Mouse (Mus musculus) embryonic facial prominence, embryonic 11.5 days (tissue): ENCODE results near the gene Mlx. TPM values are rescaled to one million over a fixed set of nuclear protein-coding genes. Genes with fewer than 3 reads are reported as not detected.

Experiments used
- ATAC-seq: fragments of 200-750 bp; cut with Nextera tagmentation; replicated peaks from 2 replicates; pipeline ENCODE4 v1.8.0; 2017; ENCODE audit warnings: low read depth; ENCODE audit not compliant: insufficient number of reproducible peaks, low FRiP score, low TSS enrichment
- DNase-seq: peaks from one replicate; pipeline ENCODE4 v3.0.0-alpha.2; 2015; ENCODE audit warnings: low spot score
- H3K27ac ChIP-seq: fragments of 300-500 bp; sonication (generic); replicated peaks from 2 replicates; pipeline ENCODE4 v1.5.1; 2014; ENCODE audit warnings: mild to moderate bottlenecking, low read depth, low read length, control low read depth
- H3K27me3 ChIP-seq: fragments of 300-500 bp; sonication (generic); 2 replicates; pipeline ENCODE4 v1.6.1; 2014; ENCODE audit warnings: mild to moderate bottlenecking, low read length, moderate library complexity, mixed read lengths; ENCODE audit not compliant: control insufficient read depth, insufficient read depth
- H3K36me3 ChIP-seq: fragments of 300-500 bp; sonication (generic); replicated peaks from 2 replicates; pipeline ENCODE4 v1.6.1; 2014; ENCODE audit warnings: low read depth, mild to moderate bottlenecking, low read length, moderate library complexity, mixed read lengths; ENCODE audit not compliant: control insufficient read depth, insufficient read depth
- H3K4me1 ChIP-seq: fragments of 300-500 bp; sonication (generic); 2 replicates; pipeline ENCODE4 v1.6.1; 2014; ENCODE audit warnings: low read length, mixed read lengths; ENCODE audit not compliant: control insufficient read depth, insufficient read depth
- H3K4me2 ChIP-seq: fragments of 300-500 bp; sonication (generic); 2 replicates; pipeline ENCODE4 v1.6.1; 2014; ENCODE audit warnings: low read depth, mild to moderate bottlenecking, control low read depth, low read length, moderate library complexity
- H3K4me3 ChIP-seq: fragments of 300-500 bp; sonication (generic); 2 replicates; pipeline ENCODE4 v1.5.1; 2014; ENCODE audit warnings: low read depth, low read length, control low read depth
- H3K9ac ChIP-seq: fragments of 300-500 bp; sonication (generic); replicated peaks from 2 replicates; pipeline ENCODE4 v1.6.1; 2014; ENCODE audit warnings: mild to moderate bottlenecking, control low read depth, low read length
- H3K9me3 ChIP-seq: fragments of 300-500 bp; sonication (generic); replicated peaks from 2 replicates; pipeline ENCODE4 v1.6.1; 2016; ENCODE audit warnings: mild to moderate bottlenecking, low read length, inconsistent platforms, mixed read lengths; ENCODE audit not compliant: control insufficient read depth
- WGBS: fragments of 180-500 bp; shearing (Covaris S2); extraction: QIAGEN DNeasy Blood & Tissue Kit; methylation state at CpG from one replicate; pipeline ENCODE4 v1.1.7; 2014; 5-methylcytosine and 5-hydroxymethylcytosine counted together
- polyA plus RNA-seq: library from polyadenylated mRNA; unstranded; fragments of >200 nt; fragmentation: Nextera tagmentation; extraction: Ambion mirVana; gene quantifications from 2 replicates; pipeline ENCODE4 v1.2.1, GENCODE M21; 2014

Mlx gene
- 45.7 and 47.9 TPM in 2 replicates for polyA plus RNA-seq

DNA sequence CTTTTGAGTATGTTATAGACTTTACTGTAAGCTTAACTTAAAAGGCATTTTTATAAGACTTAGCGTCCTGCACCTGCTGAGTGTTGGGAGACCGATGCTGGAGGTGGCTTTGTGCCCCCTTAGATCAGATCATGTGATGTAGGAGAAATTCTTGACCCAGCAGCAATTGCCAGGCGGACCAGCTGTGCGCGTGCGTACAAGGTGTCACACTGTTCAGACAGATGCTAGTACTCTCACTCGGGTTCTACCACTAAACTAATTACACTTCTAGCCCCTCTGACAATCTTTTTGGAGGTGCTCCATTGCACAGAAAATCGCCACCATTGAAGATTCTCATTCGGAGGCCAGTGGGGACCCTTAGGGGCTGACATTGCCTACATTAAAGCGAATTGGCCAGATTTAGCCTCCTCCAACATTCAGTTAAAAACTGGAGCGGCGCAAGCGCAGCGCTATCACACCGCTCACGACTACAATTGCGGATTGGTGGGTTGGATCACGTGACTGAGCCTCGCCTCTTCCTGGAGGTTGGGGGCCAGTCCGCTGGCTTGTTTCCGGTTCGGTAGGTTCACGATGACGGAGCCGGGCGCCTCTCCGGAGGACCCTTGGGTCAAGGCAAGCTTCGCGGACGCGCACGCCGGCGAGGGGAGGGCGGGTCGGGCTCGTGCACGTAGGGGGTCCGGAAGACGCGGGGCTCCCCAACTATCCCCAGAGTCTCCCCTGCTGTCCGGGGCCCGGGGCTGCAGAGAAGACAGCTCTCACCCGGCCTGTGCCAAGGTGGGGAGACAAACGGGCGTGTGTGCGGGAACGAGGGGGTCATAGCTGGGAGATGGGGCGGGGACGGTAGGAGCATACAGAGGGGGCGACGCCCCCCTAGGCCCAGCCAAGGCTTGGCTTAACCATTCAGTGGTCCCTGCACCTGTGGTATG, at the start of gene Mlx:
TSS of gene Mlx (plus strand) at position 522 of the 926 bp plus-strand sequence.
- H3K4me3 ChIP-seq = peak within 1 kb of the TSS; percentile 85
- peak within 1 kb of the TSS; percentile 43; the same call in 1 of the 2 replicates for H3K27ac ChIP-seq
- WGBS = 2% methylated on average over 51 of the region's 52 CpGs
- H3K4me1 ChIP-seq = peaks cover 5% of the 10 kb centered on the region; the same call in 1 of the 2 replicates
- H3K9ac ChIP-seq = peak within 1 kb of the TSS; percentile 80
- H3K4me2 ChIP-seq = peak within 1 kb of the TSS; percentile 92
- no peaks in the 10 kb centered on the region for H3K9me3 ChIP-seq
- DNase-seq = peak; percentile 94
- no peaks in the 10 kb centered on the region for H3K27me3 ChIP-seq
- H3K36me3 ChIP-seq = peaks cover 2% of the 10 kb centered on the region
- ATAC-seq = peak; percentile 55

DNA sequence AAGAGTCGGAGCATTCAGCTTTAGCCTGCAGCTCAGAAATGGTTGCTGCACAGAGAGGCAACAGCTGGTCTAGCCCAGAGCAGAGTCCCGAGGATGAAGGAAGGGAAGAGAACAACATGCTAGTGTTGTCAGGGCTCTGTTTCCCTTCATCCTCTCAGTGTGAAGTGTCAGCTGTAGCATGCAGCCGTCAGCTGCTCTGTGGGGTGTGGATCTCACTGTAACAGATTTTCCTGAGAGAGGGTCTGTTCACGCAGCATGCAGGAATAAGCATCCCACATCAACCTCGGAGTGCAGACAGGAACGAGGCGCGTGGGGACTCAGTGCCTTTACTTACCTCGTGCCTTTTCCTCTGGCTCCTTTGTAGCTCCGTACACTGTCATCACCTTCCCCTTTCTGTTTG, 49.3 kb upstream of the Mlx start:
- H3K4me3 ChIP-seq = no peak overlapping the region
- no peak overlapping the region for H3K9ac ChIP-seq
- H3K27me3 ChIP-seq = no peaks in the 10 kb centered on the region
- H3K27ac ChIP-seq = no peak overlapping the region
- no peak overlapping the region for H3K4me2 ChIP-seq
- H3K9me3 ChIP-seq = no peaks in the 10 kb centered on the region
- ATAC-seq (no peak), DNase-seq (no peak)
- no peaks in the 10 kb centered on the region for H3K4me1 ChIP-seq
- 85% methylated on average over 10 of the region's 10 CpGs for WGBS
- no peaks in the 10 kb centered on the region; the same call in 1 of the 2 replicates for H3K36me3 ChIP-seq

GRCm38 (mm10) chr11:101045826-101046225, 41.3 kb upstream of the Mlx start:
- DNase-seq = no peak
- Histone ChIP-seq H3K27me3 (no peaks in the 10 kb centered on the region), H3K4me2 (no peak overlapping the region), H3K9ac (no peak overlapping the region), H3K4me3 (no peak overlapping the region), H3K36me3 (peaks cover 9% of the 10 kb centered on the region; the same call in 1 of the 2 replicates), H3K4me1 (no peaks in the 10 kb centered on the region), H3K9me3 (no peaks in the 10 kb centered on the region), H3K27ac (no peak overlapping the region)
- ATAC-seq = no peak
- 87% methylated on average over 4 of the region's 4 CpGs for WGBS

- Histone ChIP-seq H3K9ac (no peak overlapping the region), H3K9me3 (no peaks in the 10 kb centered on the region), H3K4me2 (no peak overlapping the region), H3K27me3 (no peaks in the 10 kb centered on the region), H3K4me3 (no peak overlapping the region), H3K27ac (no peak overlapping the region), H3K4me1 (no peaks in the 10 kb centered on the region), H3K36me3 (peaks cover 9% of the 10 kb centered on the region; the same call in 1 of the 2 replicates)
- WGBS = 66% methylated on average over 9 of the region's 9 CpGs
- ATAC-seq (no peak), DNase-seq (no peak)
These were observed 40.6 kb upstream of the Mlx start for GRCm38 (mm10) chr11:101046440-101046839.

- no peak for ATAC-seq
- H3K9ac ChIP-seq = no peak overlapping the region
- no peak overlapping the region for H3K27ac ChIP-seq
- DNase-seq = no peak
- H3K4me1 ChIP-seq = no peaks in the 10 kb centered on the region
- peaks cover 9% of the 10 kb centered on the region; the same call in 1 of the 2 replicates for H3K36me3 ChIP-seq
- 90% methylated on average over 3 of the region's 3 CpGs for WGBS
- no peaks in the 10 kb centered on the region for H3K9me3 ChIP-seq
- H3K4me2 ChIP-seq = no peak overlapping the region
- no peaks in the 10 kb centered on the region for H3K27me3 ChIP-seq
- H3K4me3 ChIP-seq = no peak overlapping the region
These were observed 39.6 kb upstream of the Mlx start for GRCm38 (mm10) chr11:101047502-101047901.

- DNase-seq (no peak), ATAC-seq (no peak)
- no peaks in the 10 kb centered on the region for H3K27me3 ChIP-seq
- WGBS = 90% methylated on average over 9 of the region's 9 CpGs
- no peak overlapping the region for H3K4me2 ChIP-seq
- H3K4me1 ChIP-seq = no peaks in the 10 kb centered on the region
- no peak overlapping the region for H3K9ac ChIP-seq
- H3K4me3 ChIP-seq = no peak overlapping the region
- H3K36me3 ChIP-seq = peaks cover 2% of the 10 kb centered on the region; the same call in 1 of the 2 replicates
- H3K9me3 ChIP-seq = no peaks in the 10 kb centered on the region
- H3K27ac ChIP-seq = no peak overlapping the region
These were observed 36.7 kb upstream of the Mlx start for GRCm38 (mm10) chr11:101050359-101050758.

DNA sequence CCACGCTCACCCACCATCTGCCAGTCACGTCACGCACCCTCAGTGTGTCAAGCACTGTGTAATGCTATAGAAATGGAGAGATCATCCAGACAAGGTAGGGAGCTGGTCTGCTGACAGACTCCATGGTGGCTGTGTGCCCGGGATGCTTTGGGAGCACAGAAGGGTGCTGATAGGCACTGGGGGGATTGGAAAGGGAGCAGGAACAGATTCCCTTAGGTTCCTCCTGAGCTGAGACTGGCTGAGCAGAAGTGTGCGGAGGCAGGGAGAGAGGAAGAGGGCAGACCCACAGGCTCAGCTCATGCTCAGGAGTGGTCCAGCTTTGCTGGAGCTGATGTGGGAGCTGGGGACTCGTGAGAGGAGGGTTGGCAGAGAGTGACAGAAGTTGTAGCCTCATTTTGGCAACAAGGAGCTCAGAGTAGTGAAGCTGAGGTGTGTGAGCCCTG, 36.0 kb upstream of the Mlx start:
- Histone ChIP-seq H3K4me2 (no peak overlapping the region), H3K36me3 (peaks cover 2% of the 10 kb centered on the region; the same call in 1 of the 2 replicates), H3K4me1 (no peaks in the 10 kb centered on the region), H3K4me3 (no peak overlapping the region), H3K27me3 (no peaks in the 10 kb centered on the region), H3K9ac (no peak overlapping the region), H3K9me3 (no peaks in the 10 kb centered on the region), H3K27ac (no peak overlapping the region)
- 89% methylated on average over 6 of the region's 6 CpGs for WGBS
- ATAC-seq (no peak), DNase-seq (no peak)

GRCm38 (mm10) chr11:101051617-101052016, 35.5 kb upstream of the Mlx start:
- no peak for DNase-seq
- Histone ChIP-seq H3K9ac (no peak overlapping the region), H3K4me1 (no peaks in the 10 kb centered on the region), H3K9me3 (no peaks in the 10 kb centered on the region), H3K4me2 (no peak overlapping the region), H3K36me3 (peaks cover 2% of the 10 kb centered on the region; the same call in 1 of the 2 replicates), H3K4me3 (no peak overlapping the region), H3K27me3 (no peaks in the 10 kb centered on the region), H3K27ac (no peak overlapping the region)
- 85% methylated on average over 8 of the region's 8 CpGs for WGBS
- no peak for ATAC-seq
